15 mouse cellular contexts compared by ENCODE assay signal in the genomic region with DNA sequence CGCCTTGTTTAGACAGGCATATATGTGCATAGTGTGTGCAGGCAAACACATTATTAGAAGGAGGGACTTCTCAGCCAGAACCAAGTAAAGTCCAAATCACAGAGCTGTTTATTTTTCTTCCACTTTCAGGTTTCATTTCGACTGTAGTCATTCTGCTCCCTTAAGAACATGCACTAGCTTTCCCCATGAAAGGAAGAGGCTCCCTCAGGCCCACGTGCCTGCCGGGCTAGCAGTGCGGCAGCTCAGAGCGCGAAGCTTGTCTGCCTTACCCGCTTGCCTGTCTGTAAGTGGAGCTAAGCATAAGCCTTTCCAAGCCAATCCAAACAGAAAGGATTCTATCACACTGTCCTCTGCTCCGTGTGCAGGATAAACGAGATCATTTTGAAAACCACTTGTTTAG. TPM values are rescaled to one million over a fixed set of nuclear protein-coding genes. Genes with fewer than 3 reads are reported as not detected.
DNase-seq lines count a peak whose midpoint lies in the region; ATAC-seq and TF ChIP-seq lines count a peak whose summit lies in the region.
"Had no signal": no experiment of that assay in that cellular context is flagged by ENCODE, and none has a peak within 500 bp of the region (broad histone marks: within the 10 kb centered on the region; RNA-seq: fewer than 3 reads in every experiment).

No protein-coding gene starts in this region.

- peak; percentile 37 for DNase-seq in hindbrain, postnatal 0 days (ENCODE audit: low spot score)
- DNase-seq in thymus, adult 2 months: peak; percentile 40
- DNase-seq in thymus, adult 18-20 months: no peak
- DNase-seq in thymus, postnatal 4 days: peak; percentile 44
- no peak for DNase-seq in adrenal gland, postnatal 25 days
- DNase-seq in embryo, embryonic 9.5 days (ENCODE audit: extremely low spot score): no peak
- DNase-seq: kidney, postnatal 25 days; right cerebral cortex, adult 18-20 months had no signal

- no peaks in the 10 kb centered on the region for H3K36me3 ChIP-seq in hindbrain, postnatal 0 days (ENCODE audit: insufficient read depth, low read length)
- H3K36me3 ChIP-seq in hindbrain, embryonic 12.5 days: no peaks in the 10 kb centered on the region
- 0 out of 2 replicates have a peak, but pooled peaks cover 6% of the 10 kb centered on the region for H3K36me3 ChIP-seq in thymus, adult 2 months (ENCODE audit: control insufficient read depth, insufficient read depth, low read length)
- no peaks in the 10 kb centered on the region for H3K36me3 ChIP-seq in embryonic facial prominence, embryonic 15.5 days
- H3K36me3 ChIP-seq: neural tube, embryonic 13.5 days had no signal

- TF ChIP-seq CTCF in hindbrain, postnatal 0 days (IDR thresholded peaks at IDR 0.05; ENCODE audit: low read depth): no peak
- TF ChIP-seq CTCF in thymus, adult 2 months (IDR thresholded peaks at IDR 0.05; ENCODE audit: borderline replicate concordance, control insufficient read depth, extremely low read depth, insufficient read depth, low read length, poor library complexity): no peak

- no peak for TF ChIP-seq POLR2A in thymus, adult 2 months (IDR thresholded peaks at IDR 0.05; ENCODE audit: control insufficient read depth, extremely low read depth, insufficient read depth, low read length, poor library complexity)

- H3K4me1 ChIP-seq in hindbrain, postnatal 0 days (ENCODE audit: insufficient read depth, low read length): no peaks in the 10 kb centered on the region
- H3K4me1 ChIP-seq in hindbrain, embryonic 12.5 days: no peaks in the 10 kb centered on the region
- peaks cover 22% of the 10 kb centered on the region for H3K4me1 ChIP-seq in thymus, adult 2 months (replicated peaks; ENCODE audit: control insufficient read depth, insufficient read depth, low read length)
- H3K4me1 ChIP-seq in embryonic facial prominence, embryonic 15.5 days: peaks cover 16% of the 10 kb centered on the region
- H3K4me1 ChIP-seq: neural tube, embryonic 13.5 days had no signal

- no peaks in the 10 kb centered on the region for H3K9me3 ChIP-seq in hindbrain, postnatal 0 days (ENCODE audit: low read length)
- H3K9me3 ChIP-seq in hindbrain, embryonic 12.5 days (replicated peaks): no peaks in the 10 kb centered on the region
- H3K9me3 ChIP-seq in embryonic facial prominence, embryonic 15.5 days (replicated peaks): no peaks in the 10 kb centered on the region
- H3K9me3 ChIP-seq: G1E; heart, embryonic 10.5 days; neural tube, embryonic 13.5 days had no signal

- H3K27ac ChIP-seq in hindbrain, postnatal 0 days: no peak overlapping the region; the same call in 1 of the 2 replicates
- H3K27ac ChIP-seq in hindbrain, embryonic 12.5 days: no peak overlapping the region
- H3K27ac ChIP-seq in thymus, adult 2 months (ENCODE audit: control insufficient read depth, insufficient read depth, low read length): peak overlapping the region; percentile 31; the same call in 1 of the 2 replicates
- peak overlapping the region; percentile 65; the same call in 1 of the 2 replicates for H3K27ac ChIP-seq in embryonic facial prominence, embryonic 15.5 days (replicated peaks)
- H3K27ac ChIP-seq: heart, embryonic 10.5 days; liver, embryonic 14.5 days; neural tube, embryonic 13.5 days had no signal

- H3K27me3 ChIP-seq in hindbrain, postnatal 0 days (ENCODE audit: insufficient read depth, low read length): no peaks in the 10 kb centered on the region
- no peaks in the 10 kb centered on the region for H3K27me3 ChIP-seq in hindbrain, embryonic 12.5 days
- no peaks in the 10 kb centered on the region for H3K27me3 ChIP-seq in thymus, adult 2 months (ENCODE audit: control insufficient read depth, insufficient read depth, low read length)
- H3K27me3 ChIP-seq in embryonic facial prominence, embryonic 15.5 days: no peaks in the 10 kb centered on the region
- H3K27me3 ChIP-seq: neural tube, embryonic 13.5 days had no signal

- H3K4me3 ChIP-seq in hindbrain, postnatal 0 days (ENCODE audit: low read length): no peak overlapping the region
- H3K4me3 ChIP-seq in hindbrain, embryonic 12.5 days: no peak overlapping the region
- H3K4me3 ChIP-seq in thymus, adult 2 months (ENCODE audit: control insufficient read depth, insufficient read depth, low read length): no peak overlapping the region
- H3K4me3 ChIP-seq in embryonic facial prominence, embryonic 15.5 days (replicated peaks): no peak overlapping the region
- H3K4me3 ChIP-seq: heart, embryonic 10.5 days; neural tube, embryonic 13.5 days had no signal

- H3K9ac ChIP-seq in hindbrain, postnatal 0 days (replicated peaks; ENCODE audit: low read length): no peak overlapping the region
- H3K9ac ChIP-seq in hindbrain, embryonic 12.5 days: no peak overlapping the region
- H3K9ac ChIP-seq in embryonic facial prominence, embryonic 15.5 days: no peak overlapping the region
- H3K9ac ChIP-seq: liver, embryonic 14.5 days; neural tube, embryonic 13.5 days had no signal

- no peak overlapping the region for H3K4me2 ChIP-seq in hindbrain, postnatal 0 days (ENCODE audit: low read depth, low read length)
- no peak overlapping the region for H3K4me2 ChIP-seq in hindbrain, embryonic 12.5 days (replicated peaks)
- H3K4me2 ChIP-seq in embryonic facial prominence, embryonic 15.5 days (replicated peaks): no peak overlapping the region
- H3K4me2 ChIP-seq: neural tube, embryonic 13.5 days had no signal

- WGBS in hindbrain, postnatal 0 days: 58% methylated on average over 10 of the region's 10 CpGs
- 78% methylated on average over 10 of the region's 10 CpGs for WGBS in hindbrain, embryonic 12.5 days
- WGBS in thymus, adult 2 months: 69% methylated on average over 10 of the region's 10 CpGs
- WGBS in embryonic facial prominence, embryonic 15.5 days: 44% methylated on average over 10 of the region's 10 CpGs

- no peak for ATAC-seq in hindbrain, postnatal 0 days
- ATAC-seq in hindbrain, embryonic 12.5 days (ENCODE audit: low FRiP score): no peak
- no peak for ATAC-seq in embryonic facial prominence, embryonic 15.5 days (ENCODE audit: insufficient number of reproducible peaks, low FRiP score, low TSS enrichment, low read depth)
- ATAC-seq: hindbrain, embryonic 16.5 days had no signal

RNA-seq across cellular contexts. Expression of a gene that starts 38.1 kb away (rescaled TPM):
- 26.6 and 30.3 TPM in 2 replicates for total RNA-seq in hindbrain, postnatal 0 days (2014; rRNA removed)
- polyA plus RNA-seq in hindbrain, postnatal 0 days (2015; fragmentation: Nextera tagmentation; extraction: Ambion mirVana): 35.3 and 39.5 TPM in 2 replicates
- polyA plus RNA-seq in hindbrain, embryonic 12.5 days (2016; fragmentation: Nextera tagmentation; extraction: Ambion mirVana): 28.7 and 38.5 TPM in 2 replicates
- polyA plus RNA-seq in thymus, adult 2 months (2012; rRNA removed): 11.8 and 14.5 TPM in 2 replicates
- 40.0 and 42.9 TPM in 2 replicates for polyA plus RNA-seq in embryonic facial prominence, embryonic 15.5 days (2015; fragmentation: Nextera tagmentation; extraction: Ambion mirVana)
- total RNA-seq in adrenal gland, postnatal 25 days (2021): 41.7 and 55.2 TPM in 2 replicates

RNA-seq across cellular contexts. Expression of a gene that starts 46.7 kb away (rescaled TPM):
- total RNA-seq in hindbrain, postnatal 0 days (2014; rRNA removed): 8.1 and 13.5 TPM in 2 replicates
- 3.8 and 3.9 TPM in 2 replicates for polyA plus RNA-seq in hindbrain, postnatal 0 days (2015; fragmentation: Nextera tagmentation; extraction: Ambion mirVana)
- polyA plus RNA-seq in hindbrain, embryonic 12.5 days (2016; fragmentation: Nextera tagmentation; extraction: Ambion mirVana): 0.79 and 1.2 TPM in 2 replicates
- 0.18 and 0.20 TPM in 2 replicates for polyA plus RNA-seq in thymus, adult 2 months (2012; rRNA removed)
- polyA plus RNA-seq in embryonic facial prominence, embryonic 15.5 days (2015; fragmentation: Nextera tagmentation; extraction: Ambion mirVana): 1.2 and 1.3 TPM in 2 replicates
- 30.2 and 34.0 TPM in 2 replicates for total RNA-seq in adrenal gland, postnatal 25 days (2021)

Comparison
In these comparisons a context has a peak if more than half of its experiments do, and no peak if none do; other contexts are left out.
1. DNase-seq: peak in hindbrain, postnatal 0 days (single experiment), thymus, adult 2 months (single experiment) and thymus, postnatal 4 days (single experiment); none in thymus, adult 18-20 months (0 of 2), adrenal gland, postnatal 25 days (single experiment) and embryo, embryonic 9.5 days (single experiment).
2. H3K27ac ChIP-seq: peak in thymus, adult 2 months (single experiment) and embryonic facial prominence, embryonic 15.5 days (single experiment); none in hindbrain, postnatal 0 days (single experiment) and hindbrain, embryonic 12.5 days (single experiment).